Mouse (Mus musculus) hindbrain, postnatal 0 days (tissue): ENCODE data around the gene Abcb8. TPM values are rescaled to one million over a fixed set of nuclear protein-coding genes. Genes with fewer than 3 reads are reported as not detected.
A peak's percentile ranks its signal among the peaks of the same experiment; 100 is the strongest.

Experiments used
- ATAC-seq: fragments of 200-750 bp; cut with Nextera tagmentation; 2 replicates; pipeline ENCODE4 v1.8.0; 2017; ENCODE audit warnings: mild to moderate bottlenecking, moderate TSS enrichment, moderate library complexity
- DNase-seq: peaks from one replicate; pipeline ENCODE4 v3.0.0-alpha.2; 2015; ENCODE audit warnings: low spot score
- H3K27ac ChIP-seq: fragments of 300-500 bp; sonication (generic); 2 replicates; pipeline ENCODE4 v1.5.1; 2014; ENCODE audit warnings: mild to moderate bottlenecking
- H3K27me3 ChIP-seq: fragments of 300-500 bp; sonication (generic); 2 replicates; pipeline ENCODE4 v1.6.1; 2014; ENCODE audit warnings: low read length, mixed read lengths; ENCODE audit not compliant: insufficient read depth
- H3K36me3 ChIP-seq: fragments of 300-500 bp; sonication (generic); 2 replicates; pipeline ENCODE4 v1.6.1; 2014; ENCODE audit warnings: low read length, mixed read lengths; ENCODE audit not compliant: insufficient read depth
- H3K4me1 ChIP-seq: fragments of 300-500 bp; sonication (generic); 2 replicates; pipeline ENCODE4 v1.6.1; 2014; ENCODE audit warnings: antibody characterized with exemption, low read length, mixed read lengths; ENCODE audit not compliant: insufficient read depth
- H3K4me2 ChIP-seq: fragments of 300-500 bp; sonication (generic); 2 replicates; pipeline ENCODE4 v1.6.1; 2014; ENCODE audit warnings: low read depth, mild to moderate bottlenecking, low read length, moderate library complexity, mixed read lengths
- H3K4me3 ChIP-seq: fragments of 300-500 bp; sonication (generic); 2 replicates; pipeline ENCODE4 v1.5.1; 2014; ENCODE audit warnings: low read length
- H3K9ac ChIP-seq: fragments of 300-500 bp; sonication (generic); replicated peaks from 2 replicates; pipeline ENCODE4 v1.6.1; 2014; ENCODE audit warnings: mild to moderate bottlenecking, low read length, moderate library complexity, mixed read lengths
- H3K9me3 ChIP-seq: fragments of 300-500 bp; sonication (generic); 2 replicates; pipeline ENCODE4 v1.6.1; 2016; ENCODE audit warnings: low read length, mixed read lengths
- CTCF ChIP-seq: IDR thresholded peaks from 2 replicates; pipeline ENCODE4 v1.5.1; 2016; ENCODE audit warnings: antibody characterized with exemption, control low read depth, low read depth
- WGBS: fragments of 180-500 bp; shearing (Covaris S2); extraction: QIAGEN DNeasy Blood & Tissue Kit; methylation state at CpG from one replicate; pipeline ENCODE4 v1.1.7; 2014; 5-methylcytosine and 5-hydroxymethylcytosine counted together
- polyA plus RNA-seq: library from polyadenylated mRNA; unstranded; fragments of >200 nt; fragmentation: Nextera tagmentation; extraction: Ambion mirVana; gene quantifications from 2 replicates; pipeline ENCODE4 v1.2.1, GENCODE M21; 2015
- total RNA-seq: library from RNA; depleted of rRNA; stranded (reverse); fragments of >200 nt; gene quantifications from 2 replicates; pipeline ENCODE4 v1.2.3, GENCODE M21; 2014; rRNA removed

The Abcb8 gene
- total and polyA plus RNA-seq, 2 experiments from 2014 or later = 43.5 to 90.6 TPM

- Histone ChIP-seq H3K36me3 (no peaks in the 10 kb centered on the region), H3K4me2 (peak overlapping the region; percentile 98), H3K27ac (0 out of 2 replicates have a peak overlapping the region, but pooled peaks have one; percentile 32), H3K9ac (no peak overlapping the region), H3K4me3 (no peak overlapping the region), H3K27me3 (no peaks in the 10 kb centered on the region), H3K4me1 (peaks cover 38% of the 10 kb centered on the region), H3K9me3 (no peaks in the 10 kb centered on the region)
- 53% methylated on average over 7 of the region's 7 CpGs for WGBS
- ATAC-seq = no peak
- TF ChIP-seq CTCF = no peak
- DNase-seq = no peak
Observed at GRCm38 (mm10) chr5:24455613-24456012, 62.1 kb downstream of the Abcb8 start.

Other genes starting within 250 kb of the Abcb8 start
- 11.8 and 12.9 TPM in 2 replicates for gene Nupl2, start 228.7 kb upstream of the Abcb8 start, total RNA-seq
- gene Nupl2, start 228.7 kb upstream of the Abcb8 start, polyA plus RNA-seq = 8.0 and 11.2 TPM in 2 replicates
- 55.9 and 70.5 TPM in 2 replicates for gene Kcnh2, start 42.1 kb upstream of the Abcb8 start, total RNA-seq
- 10.8 and 11.5 TPM in 2 replicates for gene Kcnh2, start 42.1 kb upstream of the Abcb8 start, polyA plus RNA-seq
- 8.7 and 13.3 TPM in 2 replicates for gene Nos3, start 28.9 kb upstream of the Abcb8 start, total RNA-seq
- 7.2 and 7.4 TPM in 2 replicates for gene Nos3, start 28.9 kb upstream of the Abcb8 start, polyA plus RNA-seq
- gene Atg9b, start 1.5 kb upstream of the Abcb8 start, total RNA-seq = 8.8 and 9.8 TPM in 2 replicates
- 5.1 and 6.1 TPM in 2 replicates for gene Atg9b, start 1.5 kb upstream of the Abcb8 start, polyA plus RNA-seq
- 0.37 and 1.9 TPM in 2 replicates for gene Asic3, start 19.7 kb downstream of the Abcb8 start, total RNA-seq
- gene Asic3, start 19.7 kb downstream of the Abcb8 start, polyA plus RNA-seq = 0.58 and 1.3 TPM in 2 replicates
- 81.0 and 87.7 TPM in 2 replicates for gene Cdk5, start 29.9 kb downstream of the Abcb8 start, total RNA-seq
- 151 and 158 TPM in 2 replicates for gene Cdk5, start 29.9 kb downstream of the Abcb8 start, polyA plus RNA-seq
- gene Slc4a2, start 30.2 kb downstream of the Abcb8 start, total RNA-seq = 41.5 and 44.4 TPM in 2 replicates
- 17.1 and 17.8 TPM in 2 replicates for gene Slc4a2, start 30.2 kb downstream of the Abcb8 start, polyA plus RNA-seq
- 200 and 203 TPM in 2 replicates for gene Fastk, start 51.6 kb downstream of the Abcb8 start, total RNA-seq
- 99.2 and 101 TPM in 2 replicates for gene Fastk, start 51.6 kb downstream of the Abcb8 start, polyA plus RNA-seq
- 74.6 and 78.4 TPM in 2 replicates for gene Tmub1, start 54.2 kb downstream of the Abcb8 start, total RNA-seq
- gene Tmub1, start 54.2 kb downstream of the Abcb8 start, polyA plus RNA-seq = 50.0 and 51.2 TPM in 2 replicates
- 277 and 287 TPM in 2 replicates for gene Agap3, start 58.5 kb downstream of the Abcb8 start, total RNA-seq
- gene Agap3, start 58.5 kb downstream of the Abcb8 start, polyA plus RNA-seq = 112 and 121 TPM in 2 replicates
- gene Gbx1, start 133.5 kb downstream of the Abcb8 start, total RNA-seq = 6.5 and 11.3 TPM in 2 replicates
- gene Gbx1, start 133.5 kb downstream of the Abcb8 start, polyA plus RNA-seq = 4.1 and 4.4 TPM in 2 replicates
- gene Asb10, start 147.3 kb downstream of the Abcb8 start, total RNA-seq = 0.10 TPM in 1 of 2 replicates, not detected in the other
- 0.16 and 0.21 TPM in 2 replicates for gene Asb10, start 147.3 kb downstream of the Abcb8 start, polyA plus RNA-seq
- not detected in 2 replicates for gene 4931409K22Rik, start 163.1 kb downstream of the Abcb8 start, total RNA-seq
- 0.09 and 0.16 TPM in 2 replicates for gene 4931409K22Rik, start 163.1 kb downstream of the Abcb8 start, polyA plus RNA-seq
- gene Abcf2, start 183.8 kb downstream of the Abcb8 start, total RNA-seq = 60.6 and 65.6 TPM in 2 replicates
- gene Abcf2, start 183.8 kb downstream of the Abcb8 start, polyA plus RNA-seq = 65.4 and 66.5 TPM in 2 replicates
- gene Chpf2, start 193.1 kb downstream of the Abcb8 start, total RNA-seq = 38.3 and 46.2 TPM in 2 replicates
- 25.0 and 26.9 TPM in 2 replicates for gene Chpf2, start 193.1 kb downstream of the Abcb8 start, polyA plus RNA-seq
- 246 and 262 TPM in 2 replicates for gene Smarcd3, start 230.7 kb downstream of the Abcb8 start, total RNA-seq
- 114 and 128 TPM in 2 replicates for gene Smarcd3, start 230.7 kb downstream of the Abcb8 start, polyA plus RNA-seq